Mouse (Mus musculus): ENCODE results near the gene Cfap61. TPM values are rescaled to one million over a fixed set of nuclear protein-coding genes. Genes with fewer than 3 reads are reported as not detected.

Gene Cfap61
- total and polyA plus RNA-seq, 3 experiments, result 0.13 TPM; not detected in 2

- Histone ChIP-seq H3K36me3 (ENCODE audit: control insufficient read depth in 1 of 2, insufficient read depth in 2 of 2, low read length in 2 of 2) (no peaks in the 10 kb centered on the region), H3K27me3 (ENCODE audit: control insufficient read depth in 1 of 2, insufficient read depth in 2 of 2, low read length in 2 of 2) (no peaks in the 10 kb centered on the region), H3K27ac (ENCODE audit: control insufficient read depth, low read depth, low read length) (no peak overlapping the region), H3K79me2 (ENCODE audit: control insufficient read depth, insufficient read depth, low read length, poor library complexity) (no peaks in the 10 kb centered on the region), H3K4me3 (ENCODE audit: control insufficient read depth in 1 of 2, insufficient read depth in 1 of 2, low read depth in 2 of 2, low read length in 2 of 2) (no peak overlapping the region), H3K9me3 (replicated peaks; ENCODE audit: insufficient read depth, low read length) (no peaks in the 10 kb centered on the region), H3K9ac (ENCODE audit: control insufficient read depth, low read depth, low read length, poor library complexity, severe bottlenecking) (no peak overlapping the region), H3K4me1 (ENCODE audit: control insufficient read depth in 1 of 2, insufficient read depth in 2 of 2, low read length in 2 of 2) (no peaks in the 10 kb centered on the region)
- TF ChIP-seq CHD1 (IDR thresholded peaks at IDR 0.05; ENCODE audit: low read depth, low read length) (no peak), POLR2A (IDR thresholded peaks at IDR 0.05; ENCODE audit: control insufficient read depth in 1 of 2, insufficient read depth in 1 of 2, low read depth in 1 of 2, low read length in 2 of 2, poor library complexity in 1 of 2) (no peak), RCOR1 (IDR thresholded peaks at IDR 0.05; ENCODE audit: low read depth, low read length) (no peak), NELFE (IDR thresholded peaks at IDR 0.05; ENCODE audit: low read depth, low read length) (no peak), MXI1 (IDR thresholded peaks at IDR 0.05; ENCODE audit: low read depth, low read length) (no peak), MAZ (IDR thresholded peaks at IDR 0.05; ENCODE audit: low read depth, low read length) (no peak), RAD21 (IDR thresholded peaks at IDR 0.05; ENCODE audit: low read depth, low read length) (no peak), POLR2AphosphoS5 (IDR thresholded peaks at IDR 0.05; ENCODE audit: borderline replicate concordance, low read depth, low read length) (no peak), HCFC1 (IDR thresholded peaks at IDR 0.05; ENCODE audit: low read depth, low read length) (no peak)
- no peak for DNase-seq (ENCODE audit: low read depth, low spot score)
Measured at GRCm38 (mm10) chr2:145990446-145990845, 55.9 kb downstream of the Cfap61 start.

GRCm38 (mm10) chr2:145996472-145996871, 61.9 kb downstream of the Cfap61 start:
- no peak for TF ChIP-seq EP300 (IDR thresholded peaks at IDR 0.05; ENCODE audit: low read depth in 1 of 2, low read length in 2 of 2)
- no peak for TF ChIP-seq ELF1 (IDR thresholded peaks at IDR 0.05; ENCODE audit: low read depth, low read length)
- no peak for TF ChIP-seq E2F4 (IDR thresholded peaks at IDR 0.05; ENCODE audit: borderline replicate concordance, low read depth, low read length)
- no peak for TF ChIP-seq ZNF384 (IDR thresholded peaks at IDR 0.05; ENCODE audit: low read depth, low read length)
- TF ChIP-seq ZC3H11A (IDR thresholded peaks at IDR 0.05; ENCODE audit: low read depth, low read length), result no peak
- no peak for TF ChIP-seq MEF2A (IDR thresholded peaks at IDR 0.05; ENCODE audit: extremely low read depth, insufficient replicate concordance, low read depth, low read length, poor library complexity, severe bottlenecking)
- TF ChIP-seq POLR2AphosphoS2 (IDR thresholded peaks at IDR 0.05; ENCODE audit: low read length), result no peak
- no peak for TF ChIP-seq ETS1 (IDR thresholded peaks at IDR 0.05; ENCODE audit: low read depth, low read length)
- TF ChIP-seq RCOR1 (IDR thresholded peaks at IDR 0.05; ENCODE audit: low read depth, low read length), result no peak
- no peak for TF ChIP-seq HCFC1 (IDR thresholded peaks at IDR 0.05; ENCODE audit: low read depth, low read length)
- peak; percentile 30 for DNase-seq (ENCODE audit: low read depth, low spot score)

More at GRCm38 (mm10) chr2:145996472-145996871, 61.9 kb downstream of the Cfap61 start:
- Histone ChIP-seq H3K4me1 (ENCODE audit: control insufficient read depth in 1 of 2, insufficient read depth in 2 of 2, low read length in 2 of 2) (peaks cover 0 to 3% of the 10 kb centered on the region in 2 experiments; a peak in 1 of 4 replicates), H3K79me2 (ENCODE audit: control insufficient read depth, insufficient read depth, low read length, poor library complexity) (no peaks in the 10 kb centered on the region), H3K9me3 (replicated peaks; ENCODE audit: insufficient read depth, low read length) (no peaks in the 10 kb centered on the region), H3K9ac (ENCODE audit: control insufficient read depth, low read depth, low read length, poor library complexity, severe bottlenecking) (no peak overlapping the region), H3K36me3 (ENCODE audit: control insufficient read depth in 1 of 2, insufficient read depth in 2 of 2, low read length in 2 of 2) (no peaks in the 10 kb centered on the region), H3K27ac (ENCODE audit: control insufficient read depth, low read depth, low read length) (no peak overlapping the region), H3K27me3 (ENCODE audit: control insufficient read depth in 1 of 2, insufficient read depth in 2 of 2, low read length in 2 of 2) (no peaks in the 10 kb centered on the region), H3K4me3 (ENCODE audit: control insufficient read depth in 1 of 2, insufficient read depth in 1 of 2, low read depth in 2 of 2, low read length in 2 of 2) (no peak overlapping the region)

Measured in MEL (cell line).